Mouse (Mus musculus): ENCODE data around the gene Acsf3. TPM values are rescaled to one million over a fixed set of nuclear protein-coding genes. Genes with fewer than 3 reads are reported as not detected.

Gene Acsf3
- polyA plus RNA-seq, 1 experiment from 2014 or later, result 19.3 TPM

- no peaks in the 10 kb centered on the region for H3K27me3 ChIP-seq (replicated peaks; ENCODE audit: control insufficient read depth, insufficient read depth, low read length)
- peaks cover 33% of the 10 kb centered on the region for H3K4me1 ChIP-seq (ENCODE audit: control insufficient read depth, insufficient read depth, low read depth, low read length)
- no peaks in the 10 kb centered on the region for H3K36me3 ChIP-seq (ENCODE audit: control insufficient read depth, insufficient read depth, low read length)
- peak overlapping the region; percentile 5; the same call in 1 of the 2 replicates for H3K9ac ChIP-seq (ENCODE audit: low read depth, low read length)
- ATAC-seq, result no peak
- H3K4me3 ChIP-seq (ENCODE audit: low read length), result no peak overlapping the region
- H3K27ac ChIP-seq (ENCODE audit: low read depth, low read length), result no peak overlapping the region; the same call in 1 of the 2 replicates
- H3K4me2 ChIP-seq (ENCODE audit: low read length), result no peak overlapping the region
- no peaks in the 10 kb centered on the region for H3K9me3 ChIP-seq (ENCODE audit: control insufficient read depth, low read length)
- WGBS, result 70% methylated on average over 14 of the region's 14 CpGs
Measured at GRCm38 (mm10) chr8:122812610-122813250, 37.4 kb downstream of the Acsf3 start.

GRCm38 (mm10) chr8:122814608-122815007 lies 39.3 kb downstream of the Acsf3 start:
- Histone ChIP-seq H3K9me3 (ENCODE audit: control insufficient read depth, low read length) (no peaks in the 10 kb centered on the region), H3K27me3 (replicated peaks; ENCODE audit: control insufficient read depth, insufficient read depth, low read length) (no peaks in the 10 kb centered on the region), H3K4me2 (ENCODE audit: low read length) (no peak overlapping the region), H3K4me3 (ENCODE audit: low read length) (no peak overlapping the region), H3K27ac (ENCODE audit: low read depth, low read length) (peak overlapping the region; percentile 44; the same call in 1 of the 2 replicates), H3K36me3 (ENCODE audit: control insufficient read depth, insufficient read depth, low read length) (no peaks in the 10 kb centered on the region), H3K9ac (ENCODE audit: low read depth, low read length) (no peak overlapping the region), H3K4me1 (ENCODE audit: control insufficient read depth, insufficient read depth, low read depth, low read length) (peaks cover 31% of the 10 kb centered on the region)
- 16% methylated on average over 7 of the region's 7 CpGs for WGBS
- peak; percentile 19; the same call in 1 of the 2 replicates for ATAC-seq

GRCm38 (mm10) chr8:122816965-122817364 lies 41.7 kb downstream of the Acsf3 start:
- Histone ChIP-seq H3K4me3 (ENCODE audit: low read length) (no peak overlapping the region), H3K4me2 (ENCODE audit: low read length) (no peak overlapping the region), H3K36me3 (ENCODE audit: control insufficient read depth, insufficient read depth, low read length) (no peaks in the 10 kb centered on the region), H3K27me3 (replicated peaks; ENCODE audit: control insufficient read depth, insufficient read depth, low read length) (no peaks in the 10 kb centered on the region), H3K27ac (ENCODE audit: low read depth, low read length) (no peak overlapping the region), H3K9ac (ENCODE audit: low read depth, low read length) (no peak overlapping the region), H3K4me1 (ENCODE audit: control insufficient read depth, insufficient read depth, low read depth, low read length) (peaks cover 19% of the 10 kb centered on the region), H3K9me3 (ENCODE audit: control insufficient read depth, low read length) (no peaks in the 10 kb centered on the region)
- 89% methylated on average over 6 of the region's 6 CpGs for WGBS
- no peak for ATAC-seq

GRCm38 (mm10) chr8:122817724-122818496 lies 42.6 kb downstream of the Acsf3 start:
- 48% methylated on average over 13 of the region's 13 CpGs for WGBS
- no peak overlapping the region for H3K27ac ChIP-seq (ENCODE audit: low read depth, low read length)
- peaks cover 12% of the 10 kb centered on the region for H3K4me1 ChIP-seq (ENCODE audit: control insufficient read depth, insufficient read depth, low read depth, low read length)
- H3K27me3 ChIP-seq (replicated peaks; ENCODE audit: control insufficient read depth, insufficient read depth, low read length), result no peaks in the 10 kb centered on the region
- H3K36me3 ChIP-seq (ENCODE audit: control insufficient read depth, insufficient read depth, low read length), result no peaks in the 10 kb centered on the region
- no peak overlapping the region for H3K4me3 ChIP-seq (ENCODE audit: low read length)
- H3K4me2 ChIP-seq (ENCODE audit: low read length), result no peak overlapping the region
- H3K9ac ChIP-seq (ENCODE audit: low read depth, low read length), result no peak overlapping the region
- no peak for ATAC-seq
- H3K9me3 ChIP-seq (ENCODE audit: control insufficient read depth, low read length), result no peaks in the 10 kb centered on the region

GRCm38 (mm10) chr8:122819776-122820175 lies 44.5 kb downstream of the Acsf3 start:
- ATAC-seq, result no peak
- Histone ChIP-seq H3K9me3 (ENCODE audit: control insufficient read depth, low read length) (no peaks in the 10 kb centered on the region), H3K27ac (ENCODE audit: low read depth, low read length) (no peak overlapping the region), H3K4me2 (ENCODE audit: low read length) (no peak overlapping the region), H3K4me1 (ENCODE audit: control insufficient read depth, insufficient read depth, low read depth, low read length) (peaks cover 13% of the 10 kb centered on the region), H3K4me3 (ENCODE audit: low read length) (no peak overlapping the region), H3K36me3 (ENCODE audit: control insufficient read depth, insufficient read depth, low read length) (no peaks in the 10 kb centered on the region), H3K9ac (ENCODE audit: low read depth, low read length) (no peak overlapping the region), H3K27me3 (replicated peaks; ENCODE audit: control insufficient read depth, insufficient read depth, low read length) (no peaks in the 10 kb centered on the region)
- 54% methylated on average over 11 of the region's 11 CpGs for WGBS

GRCm38 (mm10) chr8:122824571-122824970 lies 49.3 kb downstream of the Acsf3 start:
- no peak for ATAC-seq
- Histone ChIP-seq H3K4me1 (ENCODE audit: control insufficient read depth, insufficient read depth, low read depth, low read length) (peaks cover 5% of the 10 kb centered on the region), H3K4me3 (ENCODE audit: low read length) (no peak overlapping the region), H3K9me3 (ENCODE audit: control insufficient read depth, low read length) (no peaks in the 10 kb centered on the region), H3K9ac (ENCODE audit: low read depth, low read length) (no peak overlapping the region), H3K36me3 (ENCODE audit: control insufficient read depth, insufficient read depth, low read length) (no peaks in the 10 kb centered on the region), H3K27me3 (replicated peaks; ENCODE audit: control insufficient read depth, insufficient read depth, low read length) (no peaks in the 10 kb centered on the region), H3K27ac (ENCODE audit: low read depth, low read length) (peak overlapping the region; percentile 39; the same call in 1 of the 2 replicates), H3K4me2 (ENCODE audit: low read length) (no peak overlapping the region)
- WGBS, result 25% methylated on average over 5 of the region's 5 CpGs

GRCm38 (mm10) chr8:122824986-122825385 lies 49.7 kb downstream of the Acsf3 start:
- Histone ChIP-seq H3K36me3 (ENCODE audit: control insufficient read depth, insufficient read depth, low read length) (no peaks in the 10 kb centered on the region), H3K27me3 (replicated peaks; ENCODE audit: control insufficient read depth, insufficient read depth, low read length) (no peaks in the 10 kb centered on the region), H3K4me2 (ENCODE audit: low read length) (no peak overlapping the region), H3K9ac (ENCODE audit: low read depth, low read length) (no peak overlapping the region), H3K9me3 (ENCODE audit: control insufficient read depth, low read length) (no peaks in the 10 kb centered on the region), H3K27ac (ENCODE audit: low read depth, low read length) (peak overlapping the region; percentile 39; the same call in 1 of the 2 replicates), H3K4me1 (ENCODE audit: control insufficient read depth, insufficient read depth, low read depth, low read length) (peaks cover 5% of the 10 kb centered on the region), H3K4me3 (ENCODE audit: low read length) (no peak overlapping the region)
- no peak for ATAC-seq
- WGBS, result 67% methylated on average over 9 of the region's 9 CpGs

GRCm38 (mm10) chr8:122825408-122825807 lies 50.1 kb downstream of the Acsf3 start:
- Histone ChIP-seq H3K9ac (ENCODE audit: low read depth, low read length) (no peak overlapping the region), H3K4me2 (ENCODE audit: low read length) (no peak overlapping the region), H3K4me1 (ENCODE audit: control insufficient read depth, insufficient read depth, low read depth, low read length) (peaks cover 5% of the 10 kb centered on the region), H3K27ac (ENCODE audit: low read depth, low read length) (no peak overlapping the region), H3K9me3 (ENCODE audit: control insufficient read depth, low read length) (no peaks in the 10 kb centered on the region), H3K4me3 (ENCODE audit: low read length) (no peak overlapping the region), H3K27me3 (replicated peaks; ENCODE audit: control insufficient read depth, insufficient read depth, low read length) (no peaks in the 10 kb centered on the region), H3K36me3 (ENCODE audit: control insufficient read depth, insufficient read depth, low read length) (no peaks in the 10 kb centered on the region)
- ATAC-seq, result no peak
- 75% methylated on average over 8 of the region's 8 CpGs for WGBS

GRCm38 (mm10) chr8:122829396-122829795 lies 54.1 kb downstream of the Acsf3 start:
- H3K4me2 ChIP-seq (ENCODE audit: low read length), result no peak overlapping the region
- no peaks in the 10 kb centered on the region for H3K27me3 ChIP-seq (replicated peaks; ENCODE audit: control insufficient read depth, insufficient read depth, low read length)
- no peak overlapping the region for H3K4me3 ChIP-seq (ENCODE audit: low read length)
- no peaks in the 10 kb centered on the region for H3K9me3 ChIP-seq (ENCODE audit: control insufficient read depth, low read length)
- no peak for ATAC-seq
- H3K4me1 ChIP-seq (ENCODE audit: control insufficient read depth, insufficient read depth, low read depth, low read length), result peaks cover 5% of the 10 kb centered on the region
- no peak overlapping the region for H3K27ac ChIP-seq (ENCODE audit: low read depth, low read length)
- H3K9ac ChIP-seq (ENCODE audit: low read depth, low read length), result no peak overlapping the region
- 78% methylated on average over 3 of the region's 3 CpGs for WGBS
- H3K36me3 ChIP-seq (ENCODE audit: control insufficient read depth, insufficient read depth, low read length), result no peaks in the 10 kb centered on the region
